Comparison of ENCODE assay signal across 7 mouse cellular contexts in genomic region chr10:12019159-12019779, GRCm38 (mm10).
DNase-seq lines count a peak whose midpoint lies in the region; ATAC-seq lines count a peak whose summit lies in the region.

No protein-coding gene starts in this region.

- no peak for ATAC-seq in neural tube, embryonic 15.5 days (ENCODE audit: low FRiP score)

- intact Hi-C loops in gastrocnemius, postnatal 14 days (cut with DNase I; ENCODE audit: low total_unique reads): no loop called here

- whole genome bisulfite sequencing in neural tube, embryonic 15.5 days: 65% methylated on average over 14 of the region's 14 CpGs

- no peaks in the 10 kb centered on the region for H3K27me3 ChIP-seq in neural tube, embryonic 15.5 days (replicated peaks)

- H3K9ac ChIP-seq in neural tube, embryonic 15.5 days (replicated peaks): no peak overlapping the region

- H3K36me3 ChIP-seq in neural tube, embryonic 15.5 days: no peaks in the 10 kb centered on the region

- DNase-seq in adrenal gland, adult 2 months: peak; percentile 70
- peak; percentile 71 for DNase-seq in cerebellum, adult 18-20 months
- peak; percentile 5 for DNase-seq in gastrocnemius, postnatal 14 days
- peak; percentile 61 for DNase-seq in layer of hippocampus, adult 9-11 months
- no peak for DNase-seq in urinary bladder, postnatal 25 days (ENCODE audit: low spot score)
- no peak for DNase-seq in kidney, adult 9 months

- H3K4me3 ChIP-seq in neural tube, embryonic 15.5 days (replicated peaks): no peak overlapping the region

- H3K9me3 ChIP-seq in neural tube, embryonic 15.5 days (replicated peaks): no peaks in the 10 kb centered on the region

- H3K4me2 ChIP-seq in neural tube, embryonic 15.5 days: no peak overlapping the region

- H3K27ac ChIP-seq in neural tube, embryonic 15.5 days (replicated peaks): no peak overlapping the region

- H3K4me1 ChIP-seq in neural tube, embryonic 15.5 days: no peaks in the 10 kb centered on the region

Comparison
In these comparisons a context has a peak if more than half of its experiments do, and no peak if none do; other contexts are left out.
1. DNase-seq: peak in adrenal gland, adult 2 months (single experiment), cerebellum, adult 18-20 months (2 of 2), gastrocnemius, postnatal 14 days (single experiment) and layer of hippocampus, adult 9-11 months (single experiment); none in urinary bladder, postnatal 25 days (single experiment) and kidney, adult 9 months (single experiment).